Mouse (Mus musculus): ENCODE measurements around the gene Kpnb1.

DNA sequence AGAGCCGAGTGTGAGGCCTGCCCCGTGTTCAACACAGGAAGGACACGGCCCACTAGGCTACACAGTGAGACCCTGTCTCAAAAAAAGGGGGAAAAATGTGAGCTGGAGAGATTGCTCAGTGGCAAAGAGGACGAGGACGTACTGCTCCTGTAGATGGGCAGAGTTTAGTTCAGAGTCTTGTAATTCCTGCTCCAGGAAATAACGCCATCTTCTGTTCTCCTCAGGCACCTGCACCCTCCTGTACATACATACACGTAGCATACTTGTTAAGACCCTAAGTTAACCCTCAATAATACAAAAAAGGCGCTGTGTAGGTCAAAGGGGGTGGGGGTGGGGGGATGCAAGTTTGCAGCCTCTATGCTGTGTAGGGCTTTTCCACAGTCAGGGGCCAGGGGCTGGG lies 9.3 kb upstream of the Kpnb1 start:
- no peak for TF ChIP-seq GATA1 (IDR thresholded peaks at IDR 0.05; ENCODE audit: low read length)
- TF ChIP-seq TAL1 (IDR thresholded peaks at IDR 0.05; ENCODE audit: low read length) = no peak
